Mouse (Mus musculus) kidney, adult 2 months (tissue): ENCODE measurements around the gene Coq4. TPM values are rescaled to one million over a fixed set of nuclear protein-coding genes. Genes with fewer than 3 reads are reported as not detected.
"Not testable (repeated sequence)": the region's sequence is repeated elsewhere in the genome, so short reads cannot be mapped to it uniquely, and the experiment has no call there.

Experiments used
- DNase-seq: peaks from one replicate; pipeline ENCODE4 v3.0.0; 2021
- H3K27ac ChIP-seq: fragments of 200-500 bp; 2 replicates; pipeline ENCODE4 v1.5.1; 2012; ENCODE audit warnings: low read depth, low read length, control low read depth, inconsistent platforms; ENCODE audit not compliant: insufficient read depth
- H3K27me3 ChIP-seq: fragments of 200-500 bp; replicated peaks from 2 replicates; pipeline ENCODE4 v1.6.1; 2012; ENCODE audit warnings: mild to moderate bottlenecking, moderate library complexity, low read length, inconsistent platforms; ENCODE audit not compliant: control insufficient read depth, insufficient read depth
- H3K36me3 ChIP-seq: fragments of 200-500 bp; 2 replicates; pipeline ENCODE4 v1.6.1; 2012; ENCODE audit warnings: mild to moderate bottlenecking, moderate library complexity, low read length, inconsistent platforms; ENCODE audit not compliant: control insufficient read depth, insufficient read depth
- H3K4me1 ChIP-seq: fragments of 200-500 bp; 2 replicates; pipeline ENCODE4 v1.6.1; 2011; ENCODE audit warnings: low read length; ENCODE audit not compliant: control insufficient read depth, insufficient read depth
- H3K4me3 ChIP-seq: fragments of 200-500 bp; 2 replicates; pipeline ENCODE4 v1.5.1; 2011; ENCODE audit warnings: mild to moderate bottlenecking, low read depth, low read length, control low read depth; ENCODE audit not compliant: insufficient read depth
- CTCF ChIP-seq: fragments of 200-500 bp; conservative IDR thresholded peaks from 2 replicates; pipeline ENCODE4 v1.5.1; 2011; ENCODE audit warnings: low read depth, mild to moderate bottlenecking, control low read depth, low read length, moderate library complexity, mixed read lengths; ENCODE audit not compliant: insufficient read depth, insufficient read length
- POLR2A ChIP-seq: fragments of 200-500 bp; IDR thresholded peaks from one replicate; pipeline ENCODE4 v1.6.1; 2011; ENCODE audit warnings: low read depth, low read length, control low read depth
- WGBS: fragments of 180-500 bp; shearing (Covaris S2); methylation state at CpG from one replicate; pipeline ENCODE4 v1.1.7; 2018; 5-methylcytosine and 5-hydroxymethylcytosine counted together
- polyA plus RNA-seq: library from polyadenylated mRNA; depleted of rRNA; stranded (reverse); fragments of >200 nt; gene quantifications from 2 replicates; pipeline ENCODE4 v1.2.3, GENCODE M21; 2012

Coq4 gene
- polyA plus RNA-seq, 1 experiment = 87.5 TPM

DNA sequence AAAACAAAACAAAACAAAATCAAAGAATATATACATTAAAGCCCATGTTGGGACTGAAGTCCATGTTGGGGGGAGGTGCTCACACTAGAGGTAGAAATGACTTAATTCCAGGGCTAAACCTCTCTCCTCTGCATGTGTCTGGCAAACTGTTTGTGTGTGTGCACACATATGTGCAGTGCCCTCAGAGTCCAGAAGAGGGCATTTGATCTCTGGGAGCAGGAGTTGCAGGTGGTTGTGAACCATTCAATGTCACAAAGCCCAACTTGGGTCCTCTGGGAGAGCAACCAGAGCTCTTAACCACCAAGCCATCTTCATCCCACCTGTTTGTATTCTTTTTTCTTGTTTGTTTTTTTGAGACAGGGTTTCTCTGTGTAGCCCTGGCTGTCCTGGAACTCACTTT, 17.1 kb upstream of the Coq4 start:
- 0 out of 2 replicates have a peak, but pooled peaks have one; percentile 22 for TF ChIP-seq CTCF
- TF ChIP-seq POLR2A = no peak
- Histone ChIP-seq H3K27me3 (no peaks in the 10 kb centered on the region), H3K27ac (no peak overlapping the region), H3K36me3 (no peaks in the 10 kb centered on the region), H3K4me1 (peaks cover 6% of the 10 kb centered on the region; the same call in 1 of the 2 replicates), H3K4me3 (no peak overlapping the region)
- DNase-seq = no peak

- 75% methylated on average over 8 of the region's 8 CpGs for WGBS
- no peak for TF ChIP-seq POLR2A
- no peak for TF ChIP-seq CTCF
- Histone ChIP-seq H3K4me3 (no peak overlapping the region), H3K27ac (no peak overlapping the region), H3K36me3 (no peaks in the 10 kb centered on the region), H3K4me1 (peaks cover 6% of the 10 kb centered on the region; the same call in 1 of the 2 replicates), H3K27me3 (no peaks in the 10 kb centered on the region)
- DNase-seq = no peak
Observed at GRCm38 (mm10) chr2:29771611-29772461, 15.5 kb upstream of the Coq4 start.

DNA sequence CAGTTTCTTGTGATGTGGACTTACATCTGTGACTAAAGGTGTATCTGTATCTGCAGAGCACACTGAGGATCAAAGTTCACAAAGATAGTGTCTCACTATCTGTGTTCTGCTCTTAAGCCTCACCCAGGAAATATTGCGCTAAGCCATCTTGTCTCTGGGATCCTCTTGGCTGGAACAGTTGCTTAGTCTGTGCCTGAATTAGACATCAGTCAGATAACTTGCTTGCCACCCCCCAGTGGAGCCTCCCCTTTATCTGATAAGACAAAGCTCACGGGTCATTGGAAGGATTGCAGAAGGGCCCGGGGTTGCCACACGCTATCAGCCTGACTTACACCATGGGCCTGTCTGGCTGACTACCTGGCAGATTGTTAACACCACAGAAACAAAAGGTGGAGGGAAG, 14.0 kb upstream of the Coq4 start:
- Histone ChIP-seq H3K27me3 (no peaks in the 10 kb centered on the region), H3K4me1 (peaks cover under 1% of the 10 kb centered on the region; the same call in 1 of the 2 replicates), H3K36me3 (0 out of 2 replicates have a peak, but pooled peaks cover 2% of the 10 kb centered on the region), H3K4me3 (no peak overlapping the region), H3K27ac (no peak overlapping the region)
- 85% methylated on average over 4 of the region's 4 CpGs for WGBS
- DNase-seq = no peak
- TF ChIP-seq CTCF (no peak), POLR2A (no peak)

- not testable (repeated sequence) for H3K27me3 ChIP-seq, H3K4me1 ChIP-seq, H3K4me3 ChIP-seq, H3K27ac ChIP-seq, DNase-seq, H3K36me3 ChIP-seq
- 93% methylated on average over 2 of the region's 2 CpGs for WGBS
Observed at GRCm38 (mm10) chr2:29781256-29781655, 6.0 kb upstream of the Coq4 start.

GRCm38 (mm10) chr2:29784290-29784689, 3.0 kb upstream of the Coq4 start:
- DNase-seq = no peak
- 74% methylated on average over 4 of the region's 4 CpGs for whole genome bisulfite sequencing
- H3K36me3 ChIP-seq = peaks cover 2% of the 10 kb centered on the region; the same call in 1 of the 2 replicates
- TF ChIP-seq POLR2A (no peak), CTCF (no peak)
- H3K4me3 ChIP-seq = no peak overlapping the region
- H3K27me3 ChIP-seq = no peaks in the 10 kb centered on the region
- 0 out of 2 replicates have a peak, but pooled peaks cover 3% of the 10 kb centered on the region for H3K4me1 ChIP-seq
- no peak overlapping the region for H3K27ac ChIP-seq

DNA sequence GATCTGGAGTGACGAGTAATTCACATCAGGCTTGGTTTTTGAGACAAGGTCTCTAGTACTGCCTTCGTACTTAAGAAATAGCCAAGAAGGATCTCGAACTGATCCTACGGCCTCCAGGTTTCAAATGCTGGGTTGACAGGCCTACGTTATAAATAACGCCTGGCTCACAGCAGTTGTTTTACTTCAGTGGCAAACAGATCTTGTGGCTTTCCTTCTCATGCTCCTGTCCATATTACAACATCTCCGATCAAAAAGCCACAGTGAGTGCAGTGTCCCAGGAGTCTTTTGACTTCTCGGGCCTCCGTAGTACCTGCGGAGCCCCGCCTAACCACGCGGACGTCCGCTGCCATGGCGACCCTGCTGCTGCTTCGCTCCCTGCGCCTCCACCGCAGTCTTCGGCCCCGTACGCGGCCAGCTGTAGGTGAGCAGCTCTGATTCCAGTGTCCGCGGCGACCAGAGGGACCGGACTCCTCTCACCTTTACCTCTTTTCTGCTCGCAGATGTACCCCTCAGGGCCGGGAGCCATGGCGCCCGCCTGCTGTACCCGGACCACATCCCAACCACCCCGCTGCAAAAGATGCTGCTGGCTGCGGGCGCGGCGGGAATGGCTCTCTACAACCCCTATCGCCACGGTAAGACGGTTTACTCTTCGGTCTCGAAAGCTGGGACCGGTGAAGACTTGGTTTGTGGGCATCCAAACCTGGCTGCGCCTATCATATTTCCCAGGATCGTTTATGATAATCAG, 816 bp downstream of the Coq4 start, which contains the start of gene Trub2:
Gene Trub2 (minus strand): TSS at position 566 of the 745 bp plus-strand sequence.
- DNase-seq = peak; percentile 94
- Histone ChIP-seq H3K27me3 (no peaks in the 10 kb centered on the region), H3K4me3 (peak within 1 kb of the TSS; percentile 94), H3K4me1 (0 out of 2 replicates have a peak, but pooled peaks cover 3% of the 10 kb centered on the region), H3K27ac (peak within 1 kb of the TSS; percentile 77), H3K36me3 (no peaks in the 10 kb centered on the region; the same call in 1 of the 2 replicates)
- TF ChIP-seq POLR2A = no peak
- no peak for TF ChIP-seq CTCF
- WGBS = under 1% methylated on average over 45 of the region's 45 CpGs
